Mouse (Mus musculus): Measurements from ENCODE around the gene Hlcs. TPM values are rescaled to one million over a fixed set of nuclear protein-coding genes. Genes with fewer than 3 reads are reported as not detected.

Hlcs gene
- polyA plus RNA-seq, 1 experiment from 2014 or later, result 11.9 TPM

- under 1% methylated on average over 47 of the region's 47 CpGs for WGBS
- Histone ChIP-seq H3K36me3 (no peaks in the 10 kb centered on the region), H3K9ac (replicated peaks) (no peak overlapping the region), H3K27ac (no peak overlapping the region), H3K4me3 (replicated peaks) (peak overlapping the region; percentile 18), H3K9me3 (0 out of 2 replicates have a peak, but pooled peaks cover 3% of the 10 kb centered on the region), H3K4me1 (replicated peaks) (peaks cover 7% of the 10 kb centered on the region), H3K4me2 (peak overlapping the region; percentile 41), H3K27me3 (peaks cover 94% of the 10 kb centered on the region)
- no peak; the same call in 1 of the 2 replicates for ATAC-seq (ENCODE audit: insufficient number of reproducible peaks, insufficient read depth, low FRiP score, low TSS enrichment, low read depth)
Measured at GRCm38 (mm10) chr16:94079075-94079855, 234.1 kb downstream of the Hlcs start.

Small RNAs within 50 kb of the gene (microRNA-seq; reads per million reads assigned to microRNA genes)
- gene Gm23062, result not detected

Other genes with a start within 250 kb of the Hlcs start
- gene Sim2, start 228.6 kb downstream of the Hlcs start, polyA plus RNA-seq (2016; fragmentation: Nextera tagmentation; extraction: Ambion mirVana), result 2.0 and 2.3 TPM in 2 replicates
- gene Ripply3, start 14.8 kb upstream of the Hlcs start, polyA plus RNA-seq (2016; fragmentation: Nextera tagmentation; extraction: Ambion mirVana), result 3.7 and 4.3 TPM in 2 replicates
- 334 and 339 TPM in 2 replicates for gene Ttc3, start 57.0 kb upstream of the Hlcs start, polyA plus RNA-seq (2016; fragmentation: Nextera tagmentation; extraction: Ambion mirVana)
- 97.9 and 101 TPM in 2 replicates for gene Pigp, start 58.3 kb upstream of the Hlcs start, polyA plus RNA-seq (2016; fragmentation: Nextera tagmentation; extraction: Ambion mirVana)
- 52.4 and 61.7 TPM in 2 replicates for gene Vps26c, start 213.3 kb upstream of the Hlcs start, polyA plus RNA-seq (2016; fragmentation: Nextera tagmentation; extraction: Ambion mirVana)

Data from limb, embryonic 12.5 days (tissue).